Mouse (Mus musculus) embryonic facial prominence, embryonic 13.5 days (tissue): Measurements from ENCODE around the gene Tcf7l1. TPM values are rescaled to one million over a fixed set of nuclear protein-coding genes. Genes with fewer than 3 reads are reported as not detected.
A peak's percentile ranks its signal among the peaks of the same experiment; 100 is the strongest.

Source experiments
- ATAC-seq: fragments of 200-750 bp; cut with Nextera tagmentation; 2 replicates; pipeline ENCODE4 v1.8.0; 2017; ENCODE audit warnings: low read depth; ENCODE audit not compliant: insufficient number of reproducible peaks, insufficient read depth, low FRiP score, low TSS enrichment
- H3K27ac ChIP-seq: fragments of 300-500 bp; sonication (generic); 2 replicates; pipeline ENCODE4 v1.5.1; 2015; ENCODE audit warnings: moderate library complexity, mild to moderate bottlenecking, inconsistent platforms
- H3K27me3 ChIP-seq: fragments of 300-500 bp; sonication (generic); 2 replicates; pipeline ENCODE4 v1.6.1; 2015; ENCODE audit warnings: mild to moderate bottlenecking, inconsistent platforms
- H3K36me3 ChIP-seq: fragments of 300-500 bp; sonication (generic); 2 replicates; pipeline ENCODE4 v1.6.1; 2015; ENCODE audit warnings: mild to moderate bottlenecking, inconsistent platforms
- H3K4me1 ChIP-seq: fragments of 300-500 bp; sonication (generic); 2 replicates; pipeline ENCODE4 v1.6.1; 2015; ENCODE audit warnings: inconsistent platforms
- H3K4me2 ChIP-seq: fragments of 300-500 bp; sonication (generic); 2 replicates; pipeline ENCODE4 v1.6.1; 2015; ENCODE audit warnings: moderate library complexity, mild to moderate bottlenecking, inconsistent platforms
- H3K4me3 ChIP-seq: fragments of 300-500 bp; sonication (generic); 2 replicates; pipeline ENCODE4 v1.5.1; 2015; ENCODE audit warnings: mild to moderate bottlenecking, inconsistent platforms
- H3K9ac ChIP-seq: fragments of 300-500 bp; sonication (generic); 2 replicates; pipeline ENCODE4 v1.6.1; 2015; ENCODE audit warnings: mild to moderate bottlenecking, inconsistent platforms
- H3K9me3 ChIP-seq: fragments of 300-500 bp; sonication (generic); 2 replicates; pipeline ENCODE4 v1.6.1; 2016; ENCODE audit warnings: inconsistent platforms
- WGBS: fragments of 180-500 bp; shearing (Covaris S2); methylation state at CpG from one replicate; pipeline ENCODE4 v1.1.7; 2015; ENCODE audit warnings: mixed read lengths; 5-methylcytosine and 5-hydroxymethylcytosine counted together
- polyA plus RNA-seq: library from polyadenylated mRNA; unstranded; fragments of >200 nt; fragmentation: Nextera tagmentation; extraction: Ambion mirVana; gene quantifications from 2 replicates; pipeline ENCODE4 v1.2.1, GENCODE M21; 2015

Gene Tcf7l1
- polyA plus RNA-seq, 1 experiment from 2014 or later = 59.2 TPM

DNA sequence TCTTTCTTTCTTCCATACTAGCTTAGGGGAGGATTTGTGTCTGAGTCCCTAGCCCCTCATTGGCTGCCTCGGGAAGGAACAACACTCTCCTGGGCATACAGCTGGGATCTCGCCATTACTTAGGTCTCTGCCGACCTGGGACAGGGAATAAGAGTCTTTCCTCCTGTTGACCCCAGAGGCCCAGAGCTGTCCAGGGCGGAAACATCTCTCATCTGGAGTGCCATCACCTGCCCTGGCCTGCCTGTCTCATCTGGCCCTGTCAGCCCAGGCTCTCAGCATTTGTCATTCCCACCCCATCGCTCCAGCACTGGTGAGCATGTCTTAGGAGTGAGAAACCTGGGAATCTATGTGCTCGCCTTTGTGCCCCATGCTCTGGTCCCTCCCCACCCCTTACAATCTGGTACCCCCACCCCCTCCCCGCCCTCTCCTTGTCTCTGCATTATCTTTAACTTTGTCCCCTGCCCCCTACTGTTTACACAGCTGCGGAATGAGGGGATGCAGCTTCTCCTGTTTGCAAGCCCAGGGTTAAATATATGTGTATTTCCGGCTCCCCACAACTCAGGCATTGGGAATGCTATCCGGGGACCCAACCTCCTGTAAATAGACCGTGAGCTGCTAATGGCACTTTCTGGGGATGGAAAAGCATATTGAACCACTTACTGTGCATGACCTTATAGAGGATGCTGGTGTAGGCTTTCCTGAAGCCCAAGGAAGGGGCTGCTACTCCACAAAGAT is 92.3 kb downstream of the Tcf7l1 start:
- no peak overlapping the region for H3K4me3 ChIP-seq
- no peak for ATAC-seq
- H3K9me3 ChIP-seq = no peaks in the 10 kb centered on the region
- H3K27ac ChIP-seq = peak overlapping the region; percentile 76
- H3K4me2 ChIP-seq = peak overlapping the region; percentile 11
- 0 out of 2 replicates have a peak overlapping the region, but pooled peaks have one; percentile 27 for H3K9ac ChIP-seq
- peaks cover 74% of the 10 kb centered on the region for H3K4me1 ChIP-seq
- WGBS = 19% methylated on average over 11 of the region's 11 CpGs
- H3K36me3 ChIP-seq = peaks cover 7% of the 10 kb centered on the region
- no peaks in the 10 kb centered on the region for H3K27me3 ChIP-seq

- Histone ChIP-seq H3K4me3 (no peak overlapping the region), H3K36me3 (no peaks in the 10 kb centered on the region; the same call in 1 of the 2 replicates), H3K27me3 (no peaks in the 10 kb centered on the region), H3K9ac (0 out of 2 replicates have a peak overlapping the region, but pooled peaks have one; percentile 21), H3K4me1 (peaks cover 92% of the 10 kb centered on the region), H3K4me2 (no peak overlapping the region), H3K9me3 (no peaks in the 10 kb centered on the region), H3K27ac (peak overlapping the region; percentile 65)
- no peak for ATAC-seq
- WGBS = 63% methylated on average over 10 of the region's 10 CpGs
Observed at GRCm38 (mm10) chr6:72694791-72695204, 94.3 kb downstream of the Tcf7l1 start.

- Histone ChIP-seq H3K4me2 (no peak overlapping the region), H3K27ac (peak overlapping the region; percentile 65)
Observed at GRCm38 (mm10) chr6:72694047-72694790, 94.8 kb downstream of the Tcf7l1 start.

DNA sequence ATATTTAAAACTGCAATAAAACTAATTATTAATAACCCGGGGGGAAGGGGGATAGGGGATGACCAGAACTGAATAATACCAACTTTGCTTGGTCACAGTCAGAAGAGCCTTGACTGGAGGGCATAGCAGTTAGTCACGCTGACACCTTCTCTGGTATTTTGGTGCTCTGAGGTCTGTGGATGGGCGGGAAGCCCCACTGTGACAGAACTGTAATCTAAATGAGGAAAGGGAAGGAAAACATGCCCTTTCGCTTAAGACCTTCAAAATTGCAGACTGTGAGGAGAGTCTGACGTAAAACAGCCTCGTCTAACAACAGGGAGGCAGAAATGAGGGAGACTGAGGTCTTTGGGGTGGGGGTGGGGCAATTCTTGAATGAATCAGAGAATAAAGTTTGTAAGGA is 96.6 kb downstream of the Tcf7l1 start:
- 65% methylated on average over 6 of the region's 6 CpGs for WGBS
- Histone ChIP-seq H3K4me2 (no peak overlapping the region), H3K9me3 (no peaks in the 10 kb centered on the region), H3K27ac (peak overlapping the region; percentile 2; the same call in 1 of the 2 replicates), H3K4me3 (no peak overlapping the region), H3K27me3 (no peaks in the 10 kb centered on the region), H3K36me3 (no peaks in the 10 kb centered on the region), H3K9ac (no peak overlapping the region), H3K4me1 (peaks cover 100% of the 10 kb centered on the region)
- ATAC-seq = no peak

More at GRCm38 (mm10) chr6:72694047-72694790, 94.8 kb downstream of the Tcf7l1 start:
- no peak overlapping the region for H3K4me3 ChIP-seq
- no peak overlapping the region; the same call in 1 of the 2 replicates for H3K9ac ChIP-seq
- H3K27me3 ChIP-seq = no peaks in the 10 kb centered on the region
- H3K36me3 ChIP-seq = no peaks in the 10 kb centered on the region; the same call in 1 of the 2 replicates
- peaks cover 93% of the 10 kb centered on the region for H3K4me1 ChIP-seq
- 31% methylated on average over 5 of the region's 5 CpGs for WGBS
- no peak for ATAC-seq
- no peaks in the 10 kb centered on the region for H3K9me3 ChIP-seq

DNA sequence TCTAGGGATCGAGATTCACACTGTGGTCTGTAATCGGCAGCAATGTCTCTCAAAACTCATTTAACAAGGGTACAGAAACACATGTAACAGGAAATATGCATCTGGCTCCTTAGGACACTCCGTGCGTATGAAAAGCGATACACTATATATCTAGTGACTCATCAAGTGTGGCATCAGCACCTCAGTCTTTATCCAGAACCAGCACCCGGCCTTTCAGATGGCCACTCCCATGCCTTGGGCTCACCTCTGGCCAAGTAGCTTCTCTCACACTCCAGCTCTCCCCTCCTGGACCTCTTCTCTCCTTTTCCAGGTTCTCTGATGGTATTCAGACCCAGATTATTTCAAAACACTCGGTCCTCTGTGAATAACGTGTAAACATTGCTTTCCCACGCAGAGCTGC is 97.5 kb downstream of the Tcf7l1 start:
- Histone ChIP-seq H3K9ac (no peak overlapping the region), H3K4me2 (no peak overlapping the region), H3K36me3 (no peaks in the 10 kb centered on the region), H3K27ac (peak overlapping the region; percentile 33; the same call in 1 of the 2 replicates), H3K4me3 (no peak overlapping the region), H3K9me3 (no peaks in the 10 kb centered on the region), H3K27me3 (no peaks in the 10 kb centered on the region), H3K4me1 (peaks cover 99% of the 10 kb centered on the region)
- WGBS = 80% methylated on average over 9 of the region's 9 CpGs
- ATAC-seq = no peak

GRCm38 (mm10) chr6:72690595-72690994 is 98.5 kb downstream of the Tcf7l1 start:
- peaks cover 99% of the 10 kb centered on the region for H3K4me1 ChIP-seq
- H3K9me3 ChIP-seq = no peaks in the 10 kb centered on the region
- H3K4me3 ChIP-seq = no peak overlapping the region
- H3K9ac ChIP-seq = no peak overlapping the region
- no peaks in the 10 kb centered on the region for H3K27me3 ChIP-seq
- WGBS = 56% methylated on average over 10 of the region's 10 CpGs
- H3K27ac ChIP-seq = peak overlapping the region; percentile 87
- ATAC-seq = no peak
- H3K36me3 ChIP-seq = no peaks in the 10 kb centered on the region
- peak overlapping the region; percentile 9; the same call in 1 of the 2 replicates for H3K4me2 ChIP-seq

GRCm38 (mm10) chr6:72690001-72690400 is 99.1 kb downstream of the Tcf7l1 start:
- Histone ChIP-seq H3K27me3 (no peaks in the 10 kb centered on the region), H3K9me3 (no peaks in the 10 kb centered on the region), H3K27ac (peak overlapping the region; percentile 87), H3K9ac (no peak overlapping the region), H3K4me3 (no peak overlapping the region), H3K4me1 (peaks cover 99% of the 10 kb centered on the region), H3K4me2 (peak overlapping the region; percentile 9; the same call in 1 of the 2 replicates), H3K36me3 (no peaks in the 10 kb centered on the region)
- WGBS = 37% methylated on average over 8 of the region's 8 CpGs
- no peak for ATAC-seq

DNA sequence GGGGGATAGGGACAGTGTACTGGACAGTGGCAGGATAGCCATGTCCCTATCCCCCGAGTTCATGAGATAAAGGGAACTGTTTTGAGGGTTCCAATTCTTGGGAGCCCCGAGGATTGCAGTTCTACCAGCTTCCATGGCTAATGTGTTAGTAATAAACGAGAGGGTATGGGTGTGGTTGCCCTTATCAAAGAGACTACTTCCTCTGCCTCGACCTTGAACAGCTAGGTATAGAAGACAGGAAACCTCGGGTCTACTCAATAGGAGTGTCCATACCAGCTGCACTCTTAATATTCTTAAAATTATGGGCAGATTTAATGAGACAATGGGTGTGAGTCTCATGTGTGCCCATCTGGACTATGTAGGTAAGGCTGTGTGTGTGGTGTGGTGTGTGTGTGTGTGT is 100.0 kb downstream of the Tcf7l1 start:
- no peak for ATAC-seq
- WGBS = 79% methylated on average over 5 of the region's 5 CpGs
- Histone ChIP-seq H3K4me1 (peaks cover 98% of the 10 kb centered on the region), H3K4me3 (no peak overlapping the region), H3K27ac (no peak overlapping the region), H3K27me3 (no peaks in the 10 kb centered on the region), H3K36me3 (no peaks in the 10 kb centered on the region), H3K9me3 (no peaks in the 10 kb centered on the region), H3K9ac (no peak overlapping the region), H3K4me2 (no peak overlapping the region)

DNA sequence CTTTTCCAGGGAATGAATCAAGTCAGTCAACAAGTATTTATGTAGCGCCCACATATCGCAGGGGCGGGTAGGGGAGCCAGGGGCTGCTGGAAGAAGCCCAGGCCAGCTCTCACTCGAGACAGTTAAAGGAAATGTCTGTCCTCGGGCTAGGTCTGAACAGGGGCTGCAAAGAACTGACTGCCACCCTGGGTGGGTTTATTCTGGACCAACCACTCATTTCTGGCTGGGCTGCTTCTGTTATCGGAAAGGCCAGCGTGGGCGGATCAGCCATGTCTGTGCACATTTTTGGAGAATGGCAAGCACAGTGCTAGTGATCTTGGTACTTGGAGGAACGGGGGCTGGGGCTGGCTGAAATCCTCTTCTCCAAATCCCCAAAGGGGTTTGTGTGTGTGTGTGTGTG is 103.9 kb downstream of the Tcf7l1 start:
- Histone ChIP-seq H3K36me3 (0 out of 2 replicates have a peak, but pooled peaks cover 3% of the 10 kb centered on the region), H3K9ac (no peak overlapping the region), H3K9me3 (no peaks in the 10 kb centered on the region), H3K4me3 (no peak overlapping the region), H3K27ac (peak overlapping the region; percentile 48; the same call in 1 of the 2 replicates), H3K4me1 (peaks cover 92% of the 10 kb centered on the region), H3K4me2 (no peak overlapping the region), H3K27me3 (no peaks in the 10 kb centered on the region)
- no peak for ATAC-seq
- 54% methylated on average over 9 of the region's 9 CpGs for WGBS

DNA sequence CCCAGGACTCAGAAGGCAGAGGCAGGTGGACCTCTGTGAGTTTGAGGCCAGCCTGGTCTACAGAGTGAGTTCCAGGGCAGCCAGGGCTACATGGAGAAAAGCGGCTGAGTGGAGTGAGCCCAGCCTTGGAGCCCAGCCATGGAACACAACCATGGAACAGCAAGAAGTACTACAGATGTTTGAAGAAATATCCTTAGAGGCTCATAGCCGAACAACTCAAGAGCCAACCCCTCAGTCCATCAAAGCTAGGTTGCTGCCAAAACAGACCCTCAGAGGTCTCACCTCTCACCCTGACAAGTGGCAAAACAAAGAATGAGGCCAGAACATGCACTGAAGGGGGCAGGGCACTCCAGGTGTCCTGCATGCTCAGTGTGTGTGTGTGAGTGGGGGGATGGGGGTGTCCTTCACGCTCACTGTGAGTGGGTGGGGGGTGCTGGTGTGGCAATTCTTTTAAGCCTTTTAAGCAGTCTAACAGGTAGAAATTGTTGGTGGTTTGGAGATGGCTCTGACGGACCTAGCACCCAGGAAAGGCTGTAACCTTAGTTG is 104.7 kb downstream of the Tcf7l1 start:
- Histone ChIP-seq H3K9me3 (no peaks in the 10 kb centered on the region), H3K4me1 (peaks cover 90% of the 10 kb centered on the region), H3K27me3 (no peaks in the 10 kb centered on the region), H3K9ac (no peak overlapping the region), H3K4me2 (no peak overlapping the region), H3K27ac (0 out of 2 replicates have a peak overlapping the region, but pooled peaks have one; percentile 48), H3K36me3 (0 out of 2 replicates have a peak, but pooled peaks cover 3% of the 10 kb centered on the region), H3K4me3 (no peak overlapping the region)
- 69% methylated on average over 4 of the region's 4 CpGs for WGBS
- no peak for ATAC-seq

DNA sequence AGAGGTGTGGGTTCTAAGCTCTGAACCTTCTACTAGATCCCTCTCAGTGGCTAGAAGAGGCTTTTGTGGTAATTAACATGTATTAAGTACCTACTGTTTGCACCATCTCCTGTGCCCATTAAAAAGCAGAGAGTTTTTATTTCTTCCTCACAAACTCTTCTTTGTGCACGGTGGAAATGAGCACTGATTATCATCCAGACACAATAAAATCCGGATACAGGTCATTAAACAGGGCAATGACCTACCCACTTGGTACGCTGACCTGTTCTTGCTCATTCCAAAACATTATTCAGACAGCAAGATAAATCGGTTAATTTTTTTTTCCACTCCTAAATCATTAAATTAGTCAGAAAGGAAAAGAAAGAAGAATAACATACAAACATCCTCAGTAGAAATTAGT is 106.8 kb downstream of the Tcf7l1 start:
- Histone ChIP-seq H3K4me2 (no peak overlapping the region), H3K9me3 (no peaks in the 10 kb centered on the region), H3K4me1 (peaks cover 90% of the 10 kb centered on the region), H3K4me3 (no peak overlapping the region), H3K36me3 (0 out of 2 replicates have a peak, but pooled peaks cover 3% of the 10 kb centered on the region), H3K9ac (0 out of 2 replicates have a peak overlapping the region, but pooled peaks have one; percentile 51), H3K27me3 (no peaks in the 10 kb centered on the region), H3K27ac (peak overlapping the region; percentile 57)
- 68% methylated on average over 4 of the region's 4 CpGs for WGBS
- ATAC-seq = no peak
